Mouse (Mus musculus): Measurements from ENCODE around the gene Bcar1. TPM values are rescaled to one million over a fixed set of nuclear protein-coding genes. Genes with fewer than 3 reads are reported as not detected.

Gene Bcar1
- polyA plus RNA-seq (2012; rRNA removed): 108 and 120 TPM in 2 replicates

GRCm38 (mm10) chr8:111743792-111744696 lies at the start of gene Bcar1:
Bcar1 (minus strand) TSS chr8:111743809.

GRCm38 (mm10) chr8:111690960-111691445 lies 52.6 kb downstream of the Bcar1 start, which contains the start of gene Ctrb1:
Ctrb1 (minus strand) TSS chr8:111691010.

Other genes with a start within 250 kb of the Bcar1 start
- gene Wdr59, start 221.7 kb downstream of the Bcar1 start, polyA plus RNA-seq (2012; rRNA removed): 16.7 and 22.1 TPM in 2 replicates
- gene Znrf1, start 207.7 kb downstream of the Bcar1 start, polyA plus RNA-seq (2012; rRNA removed): 138 and 182 TPM in 2 replicates
- gene Ldhd, start 113.4 kb downstream of the Bcar1 start, polyA plus RNA-seq (2012; rRNA removed): 27.7 and 34.6 TPM in 2 replicates
- 6.8 and 6.9 TPM in 2 replicates for gene Zfp1, start 100.4 kb downstream of the Bcar1 start, polyA plus RNA-seq (2012; rRNA removed)
- gene Ctrb1, start 52.8 kb downstream of the Bcar1 start, polyA plus RNA-seq (2012; rRNA removed): 4.6 and 15.5 TPM in 2 replicates
- 1.6 and 2.8 TPM in 2 replicates for gene Cfdp1, start 110.5 kb upstream of the Bcar1 start, polyA plus RNA-seq (2012; rRNA removed)
- gene Tmem170, start 132.9 kb upstream of the Bcar1 start, polyA plus RNA-seq (2012; rRNA removed): 3.1 and 3.2 TPM in 2 replicates
- 0.60 and 0.97 TPM in 2 replicates for gene Chst5, start 166.6 kb upstream of the Bcar1 start, polyA plus RNA-seq (2012; rRNA removed)
- 13.9 and 16.6 TPM in 2 replicates for gene Tmem231, start 190.1 kb upstream of the Bcar1 start, polyA plus RNA-seq (2012; rRNA removed)
- gene Gabarapl2, start 196.9 kb upstream of the Bcar1 start, polyA plus RNA-seq (2012; rRNA removed): 7.7 and 18.7 TPM in 2 replicates
- gene Adat1, start 248.5 kb upstream of the Bcar1 start, polyA plus RNA-seq (2012; rRNA removed): 3.3 and 4.4 TPM in 2 replicates

Measured in ovary, adult 2 months (tissue).